Mouse (Mus musculus) c-Kit-positive CD71-positive TER-119-negative erythroid progenitor cells, embryonic 14.5 days (primary cell): ENCODE results near the gene Got2.

Source experiments
- DNase-seq: peaks from one replicate; pipeline ENCODE4 v3.0.0-alpha.2; 2013; ENCODE audit warnings: low read depth

Got2 gene

DNA sequence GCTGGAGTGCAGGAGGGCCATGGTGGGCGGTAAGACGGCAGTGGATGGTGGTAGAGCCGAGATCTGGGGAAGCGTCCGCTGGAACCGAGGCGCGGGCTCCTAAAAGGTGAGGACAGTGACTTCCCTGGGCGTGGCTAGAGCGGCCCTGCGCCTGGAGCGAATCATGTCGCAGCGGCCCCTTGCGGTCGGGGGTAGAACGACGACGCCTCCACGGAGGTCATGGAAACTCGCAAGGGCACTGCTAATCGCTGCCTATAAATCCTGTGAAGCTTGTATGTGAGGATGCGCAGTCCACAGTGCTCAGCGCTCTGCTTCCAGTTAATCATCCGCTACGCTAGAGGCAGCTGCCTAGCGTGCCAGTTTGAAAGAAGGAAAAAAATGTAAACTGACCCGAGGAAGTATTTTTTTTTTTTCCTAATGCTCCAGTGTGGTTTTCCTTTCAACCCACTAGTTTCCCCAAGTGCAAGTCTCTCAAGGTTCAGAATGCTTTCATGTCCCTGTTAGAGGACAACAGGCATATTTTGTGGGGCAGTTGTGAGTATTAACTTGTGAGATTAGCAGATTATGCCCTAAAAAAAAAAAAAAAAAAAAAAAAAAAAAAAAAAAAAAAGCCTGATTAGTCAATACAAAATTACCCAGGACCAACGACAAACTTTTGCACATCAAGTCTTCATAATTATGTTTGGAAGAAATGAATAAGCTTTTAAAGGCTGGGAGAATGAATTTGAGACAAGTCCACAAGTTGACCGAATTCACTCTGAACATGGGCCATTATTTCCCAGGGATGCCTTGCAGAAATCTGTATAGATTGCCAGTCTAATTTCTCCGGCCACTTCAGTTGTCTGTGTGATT is at the start of gene Got2:
Gene Got2 (minus strand): TSS at position 263 of the 852 bp plus-strand sequence.
- peak; percentile 87 for DNase-seq

GRCm38 (mm10) chr8:95932841-95933240 is 44.5 kb upstream of the Got2 start:
- no peak for DNase-seq

DNA sequence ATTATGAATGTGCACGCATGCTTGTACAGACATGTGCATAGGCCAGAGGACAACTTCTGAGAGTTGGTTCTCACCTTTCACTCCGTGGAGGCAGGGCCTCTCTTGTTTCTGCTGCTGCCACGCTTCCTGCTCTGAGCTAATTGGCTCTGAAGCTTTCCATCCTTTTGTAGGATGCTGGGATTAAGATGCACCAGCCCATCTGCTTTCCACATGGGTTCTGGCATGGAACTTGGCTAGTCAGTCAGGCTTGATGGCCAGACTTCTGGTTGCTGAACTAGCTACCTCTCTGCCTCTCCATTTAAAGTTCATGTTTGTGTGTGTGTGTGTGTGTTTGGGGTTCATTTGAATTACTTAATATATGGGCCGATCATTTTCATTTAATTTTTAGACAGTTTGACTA is 41.5 kb upstream of the Got2 start:
- no peak for DNase-seq

DNA sequence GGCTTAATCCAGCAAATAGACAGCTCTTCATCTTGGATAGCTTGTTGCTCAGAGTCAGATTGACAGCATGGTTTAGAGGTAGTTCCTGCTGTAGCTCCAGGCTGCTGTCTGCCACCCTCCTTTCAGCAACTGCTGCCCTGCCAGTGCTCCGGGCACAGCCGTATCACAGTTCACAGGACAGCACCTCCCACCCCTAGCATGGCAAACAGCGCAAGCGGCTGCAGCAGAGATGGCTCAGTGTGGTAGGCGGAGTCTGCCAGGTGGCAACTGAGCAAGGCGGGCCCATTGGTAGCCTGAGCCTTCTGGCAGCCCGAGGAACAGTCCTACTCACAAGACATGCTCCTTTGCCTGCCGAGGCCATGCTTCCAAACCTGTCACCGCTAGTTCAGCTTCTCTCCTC is 27.8 kb upstream of the Got2 start:
- DNase-seq = peak; percentile 10

GRCm38 (mm10) chr8:95914905-95915643 is 26.7 kb upstream of the Got2 start:
- DNase-seq = peak; percentile 50

GRCm38 (mm10) chr8:95911240-95911639 is 22.9 kb upstream of the Got2 start:
- DNase-seq = no peak

- DNase-seq = no peak
Observed at GRCm38 (mm10) chr8:95907885-95908284, 19.5 kb upstream of the Got2 start.

- DNase-seq = no peak
Observed at GRCm38 (mm10) chr8:95906738-95907137, 18.4 kb upstream of the Got2 start.

- DNase-seq = no peak
Observed at GRCm38 (mm10) chr8:95901864-95902263, 13.5 kb upstream of the Got2 start.

- no peak for DNase-seq
Observed at GRCm38 (mm10) chr8:95893701-95894100, 5.4 kb upstream of the Got2 start.

DNA sequence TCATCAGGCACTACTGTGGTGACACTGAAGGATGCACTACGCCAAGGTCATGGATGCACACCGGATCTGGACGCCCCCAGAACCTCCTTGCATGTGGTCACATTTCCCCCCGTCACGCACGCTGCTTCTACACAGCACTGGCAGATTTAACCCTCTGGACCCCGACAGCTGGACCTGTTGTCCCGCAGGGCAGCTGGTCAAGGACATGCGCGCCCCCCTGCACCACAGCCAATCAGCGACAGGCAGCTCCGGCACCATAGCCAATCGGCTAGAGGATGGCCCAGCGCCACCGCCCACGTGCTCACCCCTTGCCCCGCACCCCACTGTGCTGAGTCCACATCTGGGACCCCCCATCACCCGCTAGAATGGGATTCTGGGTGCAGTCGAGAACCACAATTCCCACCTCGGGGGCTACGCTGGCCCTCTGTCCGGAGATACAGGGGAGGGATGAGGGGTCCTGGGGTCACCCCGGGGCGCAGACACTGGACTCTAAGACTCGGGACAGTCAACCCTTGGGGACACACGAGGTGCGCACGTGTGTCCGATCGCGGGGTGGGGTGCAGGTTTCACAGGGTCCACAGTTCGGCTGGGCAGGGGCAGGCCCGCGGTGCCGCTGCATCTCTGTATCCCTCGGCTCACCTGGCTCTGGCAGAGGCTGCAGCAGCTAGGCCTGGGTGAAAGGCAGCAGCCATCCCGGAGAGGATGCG is 616 bp downstream of the Got2 start:
- DNase-seq = peak; percentile 39

GRCm38 (mm10) chr8:95886647-95887577 is 1.4 kb downstream of the Got2 start:
- DNase-seq = peak; percentile 9

DNA sequence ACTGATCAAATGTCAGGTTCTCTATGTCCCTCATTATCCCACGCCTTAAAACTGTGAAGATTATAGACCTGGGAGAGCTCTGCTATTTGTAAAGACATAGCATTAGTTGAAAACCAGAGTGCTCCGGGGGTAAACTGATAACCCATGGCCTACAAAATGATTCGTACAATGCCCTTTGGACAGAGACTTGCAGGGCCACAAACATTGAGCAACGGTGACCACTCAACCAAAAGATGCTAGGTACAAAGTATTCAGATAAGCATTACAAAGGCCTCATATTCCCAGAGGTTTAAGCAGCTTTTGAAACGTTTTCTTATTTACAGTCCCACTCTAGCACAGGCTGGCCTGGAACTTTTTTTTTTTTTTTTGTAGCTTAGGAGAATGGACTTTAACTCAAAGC is 2.4 kb downstream of the Got2 start:
- no peak for DNase-seq

GRCm38 (mm10) chr8:95885271-95885841 is 3.0 kb downstream of the Got2 start:
- DNase-seq = no peak

- DNase-seq = no peak
Observed at GRCm38 (mm10) chr8:95884491-95884890, 3.9 kb downstream of the Got2 start.

GRCm38 (mm10) chr8:95882191-95882590 is 6.2 kb downstream of the Got2 start:
- no peak for DNase-seq

DNA sequence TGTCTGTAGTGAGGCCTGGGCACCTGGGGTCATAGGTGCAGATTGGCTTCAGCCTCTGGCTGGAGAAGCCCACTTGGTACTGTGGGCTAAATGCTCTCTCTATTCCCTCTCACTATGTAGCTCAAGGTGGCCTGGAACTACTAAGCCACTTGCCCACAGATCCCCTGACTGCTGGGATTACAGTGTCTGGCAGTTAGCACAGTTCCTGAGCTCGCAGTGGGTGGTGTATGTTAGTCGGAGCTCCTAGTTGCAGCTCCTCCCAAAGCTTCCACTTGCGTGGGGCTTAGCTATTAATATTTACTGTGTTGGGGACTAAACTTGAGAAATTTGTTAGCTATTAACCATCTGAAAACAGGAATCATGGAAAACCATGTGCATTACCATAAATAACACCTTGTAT is 6.8 kb downstream of the Got2 start:
- DNase-seq = no peak

- no peak for DNase-seq
Observed at GRCm38 (mm10) chr8:95879823-95880222, 8.5 kb downstream of the Got2 start.

DNA sequence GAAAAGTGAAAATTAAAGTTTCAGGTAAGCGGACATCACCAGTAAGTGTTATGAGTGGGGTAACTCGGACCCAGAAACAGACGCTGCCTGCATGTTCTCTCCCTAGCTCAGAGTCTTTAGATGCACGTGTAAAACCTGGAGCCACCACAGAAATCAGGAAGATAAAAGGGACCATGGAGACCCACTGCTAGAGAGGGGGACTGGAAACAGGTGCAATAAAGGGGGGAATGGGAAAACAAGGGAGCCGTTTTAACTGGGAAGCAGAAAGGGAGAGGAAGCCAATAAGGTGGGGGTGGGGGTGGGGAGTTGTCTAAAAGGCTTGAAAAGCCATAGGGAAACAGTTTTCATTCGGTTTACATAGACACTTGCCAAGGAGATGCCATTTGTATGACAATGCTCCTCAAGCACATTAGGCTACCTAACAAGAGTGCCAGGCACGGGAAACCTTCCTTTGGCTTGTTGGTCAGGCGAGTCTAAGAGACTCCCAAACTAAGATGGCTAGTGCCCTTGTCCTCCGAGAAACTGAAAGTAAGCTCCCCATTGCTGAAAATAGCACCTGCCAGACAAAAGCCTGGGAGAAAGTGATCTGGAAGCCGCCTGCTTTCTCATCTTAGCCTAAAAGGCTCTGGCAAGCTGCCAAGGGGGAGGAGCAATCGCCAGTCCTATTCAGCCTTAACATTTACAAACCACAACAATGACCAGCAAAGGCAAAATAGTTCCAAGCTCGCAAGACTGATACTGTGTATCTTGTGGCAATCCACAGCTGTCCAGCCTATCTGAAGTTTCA is 10.0 kb downstream of the Got2 start:
- DNase-seq = peak; percentile 40

DNA sequence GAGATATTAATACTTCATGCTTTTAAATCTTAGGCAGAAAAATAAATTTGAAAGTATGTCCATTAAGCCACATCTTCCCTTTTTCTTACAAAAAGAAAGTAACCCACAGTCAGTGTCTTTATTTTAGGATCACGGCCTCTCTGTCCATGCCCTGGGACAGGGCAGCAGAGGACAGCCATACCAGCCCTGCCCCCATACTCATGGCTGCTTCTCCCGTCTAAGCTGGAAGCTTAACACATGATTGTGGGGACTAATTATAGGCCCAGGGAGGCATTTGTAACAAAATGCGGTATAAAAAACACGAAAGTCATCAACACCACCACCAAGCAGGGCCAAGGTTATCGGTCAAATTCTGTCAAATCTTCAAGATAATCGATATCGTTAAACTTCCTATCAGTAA is 13.1 kb downstream of the Got2 start:
- no peak for DNase-seq
